Mouse (Mus musculus) midbrain, embryonic 14.5 days (tissue): ENCODE measurements around the gene Pbld2. TPM values are rescaled to one million over a fixed set of nuclear protein-coding genes. Genes with fewer than 3 reads are reported as not detected.

ENCODE experiments used
- ATAC-seq: fragments of 200-750 bp; cut with Nextera tagmentation; 2 replicates; pipeline ENCODE4 v1.8.0; 2017; ENCODE audit warnings: moderate number of reproducible peaks, moderate library complexity; ENCODE audit not compliant: low FRiP score, low TSS enrichment
- DNase-seq: peaks from one replicate; pipeline ENCODE4 v3.0.0-alpha.2; 2015
- H3K27ac ChIP-seq: fragments of 300-500 bp; sonication (generic); replicated peaks from 2 replicates; pipeline ENCODE4 v1.5.1; 2014; ENCODE audit warnings: mild to moderate bottlenecking, low read depth, low read length, moderate library complexity
- H3K27me3 ChIP-seq: fragments of 300-500 bp; sonication (generic); 2 replicates; pipeline ENCODE4 v1.6.1; 2014; ENCODE audit warnings: low read length, control low read depth, mixed read lengths; ENCODE audit not compliant: control insufficient read depth, insufficient read depth
- H3K36me3 ChIP-seq: fragments of 300-500 bp; sonication (generic); 2 replicates; pipeline ENCODE4 v1.6.1; 2014; ENCODE audit warnings: low read length, control low read depth; ENCODE audit not compliant: control insufficient read depth, insufficient read depth
- H3K4me1 ChIP-seq: fragments of 300-500 bp; sonication (generic); 2 replicates; pipeline ENCODE4 v1.6.1; 2014; ENCODE audit warnings: mild to moderate bottlenecking, antibody characterized with exemption, low read length, control low read depth; ENCODE audit not compliant: control insufficient read depth, insufficient read depth
- H3K4me2 ChIP-seq: fragments of 300-500 bp; sonication (generic); 2 replicates; pipeline ENCODE4 v1.6.1; 2014; ENCODE audit warnings: mild to moderate bottlenecking, low read length, moderate library complexity
- H3K4me3 ChIP-seq: fragments of 300-500 bp; sonication (generic); replicated peaks from 2 replicates; pipeline ENCODE4 v1.5.1; 2014; ENCODE audit warnings: low read depth, low read length
- H3K9ac ChIP-seq: fragments of 300-500 bp; sonication (generic); replicated peaks from 2 replicates; pipeline ENCODE4 v1.6.1; 2014; ENCODE audit warnings: mild to moderate bottlenecking, low read length, moderate library complexity
- H3K9me3 ChIP-seq: fragments of 300-500 bp; sonication (generic); 2 replicates; pipeline ENCODE4 v1.6.1; 2016; ENCODE audit warnings: low read length, control low read depth, mixed read lengths; ENCODE audit not compliant: control insufficient read depth
- WGBS: fragments of 180-500 bp; shearing (Covaris S2); extraction: QIAGEN DNeasy Blood & Tissue Kit; methylation state at CpG from one replicate; pipeline ENCODE4 v1.1.7; 2014; 5-methylcytosine and 5-hydroxymethylcytosine counted together
- polyA plus RNA-seq: library from polyadenylated mRNA; unstranded; fragments of >200 nt; fragmentation: Nextera tagmentation; extraction: Ambion mirVana; gene quantifications from 2 replicates; pipeline ENCODE4 v1.2.1, GENCODE M21; 2014

The Pbld2 gene
- polyA plus RNA-seq, 1 experiment from 2014 or later: 0.79 TPM

DNA sequence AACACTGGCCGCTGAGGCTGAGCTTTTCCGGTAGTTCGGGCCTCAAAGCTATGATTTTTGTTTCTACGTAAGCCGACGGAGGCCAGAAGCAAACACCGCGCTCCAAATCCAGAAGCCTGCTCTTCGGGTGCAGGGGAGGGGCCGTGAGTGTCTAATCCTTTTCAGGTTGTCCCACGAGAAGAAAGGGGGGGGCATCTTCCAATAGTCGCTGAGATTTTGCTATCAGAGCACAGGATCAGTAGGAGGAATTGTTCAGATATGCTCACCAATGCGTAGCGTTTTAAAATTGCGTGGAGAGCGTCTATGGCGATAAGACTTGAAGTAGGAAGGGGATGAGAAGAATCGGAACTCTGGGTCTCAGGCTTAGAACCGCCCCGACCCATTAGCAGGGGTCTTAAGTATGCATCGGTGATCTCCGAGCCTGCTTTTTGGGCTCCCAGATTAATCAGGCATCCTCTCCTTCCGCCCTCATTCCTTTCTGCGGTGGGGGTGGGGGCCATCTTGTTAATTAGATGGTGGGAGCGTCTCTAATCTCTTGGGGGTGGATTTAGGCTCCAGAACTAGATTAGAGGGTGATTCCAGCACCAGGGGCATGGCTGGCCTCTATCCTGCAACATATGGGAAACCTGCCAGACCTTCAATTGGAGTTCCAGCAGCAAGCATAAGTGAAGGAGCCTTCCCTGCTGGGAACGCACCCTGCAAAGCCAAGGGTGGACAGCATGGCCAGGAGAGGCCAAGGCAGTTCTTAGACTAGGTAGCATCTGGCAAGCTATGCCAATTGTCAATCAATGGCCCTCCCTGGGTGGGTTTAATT lies 65.8 kb downstream of the Pbld2 start:
- Histone ChIP-seq H3K9me3 (no peaks in the 10 kb centered on the region), H3K4me3 (peak overlapping the region; percentile 22), H3K27me3 (no peaks in the 10 kb centered on the region), H3K4me1 (peaks cover 17% of the 10 kb centered on the region; the same call in 1 of the 2 replicates), H3K4me2 (peak overlapping the region; percentile 58), H3K36me3 (no peaks in the 10 kb centered on the region), H3K9ac (peak overlapping the region; percentile 42; the same call in 1 of the 2 replicates), H3K27ac (0 out of 2 replicates have a peak overlapping the region, but pooled peaks have one; percentile 20)
- ATAC-seq: no peak
- DNase-seq: peak; percentile 44
- 3% methylated on average over 26 of the region's 26 CpGs for WGBS

DNA sequence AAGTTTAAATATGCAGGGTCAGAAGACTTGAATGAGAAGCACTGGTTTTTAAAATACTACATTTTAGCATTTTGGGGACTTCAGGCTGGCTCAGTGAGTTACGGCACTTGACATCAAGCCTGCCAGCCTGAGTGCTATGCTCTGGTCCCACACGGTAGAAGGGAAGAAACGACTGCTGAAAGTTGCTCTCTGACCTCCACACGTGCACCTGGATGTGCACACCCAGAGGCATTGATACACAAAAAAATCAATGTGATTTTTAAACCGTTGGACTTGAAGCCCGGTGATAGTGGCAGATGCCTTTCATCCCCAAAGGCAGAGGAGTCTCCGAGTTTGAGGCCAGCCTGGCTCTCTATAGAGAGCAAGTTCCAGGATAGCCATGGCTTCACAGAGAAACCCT lies 67.8 kb downstream of the Pbld2 start:
- Histone ChIP-seq H3K27ac (no peak overlapping the region), H3K9me3 (no peaks in the 10 kb centered on the region), H3K4me3 (no peak overlapping the region), H3K27me3 (no peaks in the 10 kb centered on the region), H3K4me1 (peaks cover 17% of the 10 kb centered on the region; the same call in 1 of the 2 replicates), H3K4me2 (no peak overlapping the region), H3K9ac (no peak overlapping the region), H3K36me3 (no peaks in the 10 kb centered on the region)
- ATAC-seq (no peak), DNase-seq (no peak)
- 73% methylated on average over 7 of the region's 7 CpGs for WGBS

DNA sequence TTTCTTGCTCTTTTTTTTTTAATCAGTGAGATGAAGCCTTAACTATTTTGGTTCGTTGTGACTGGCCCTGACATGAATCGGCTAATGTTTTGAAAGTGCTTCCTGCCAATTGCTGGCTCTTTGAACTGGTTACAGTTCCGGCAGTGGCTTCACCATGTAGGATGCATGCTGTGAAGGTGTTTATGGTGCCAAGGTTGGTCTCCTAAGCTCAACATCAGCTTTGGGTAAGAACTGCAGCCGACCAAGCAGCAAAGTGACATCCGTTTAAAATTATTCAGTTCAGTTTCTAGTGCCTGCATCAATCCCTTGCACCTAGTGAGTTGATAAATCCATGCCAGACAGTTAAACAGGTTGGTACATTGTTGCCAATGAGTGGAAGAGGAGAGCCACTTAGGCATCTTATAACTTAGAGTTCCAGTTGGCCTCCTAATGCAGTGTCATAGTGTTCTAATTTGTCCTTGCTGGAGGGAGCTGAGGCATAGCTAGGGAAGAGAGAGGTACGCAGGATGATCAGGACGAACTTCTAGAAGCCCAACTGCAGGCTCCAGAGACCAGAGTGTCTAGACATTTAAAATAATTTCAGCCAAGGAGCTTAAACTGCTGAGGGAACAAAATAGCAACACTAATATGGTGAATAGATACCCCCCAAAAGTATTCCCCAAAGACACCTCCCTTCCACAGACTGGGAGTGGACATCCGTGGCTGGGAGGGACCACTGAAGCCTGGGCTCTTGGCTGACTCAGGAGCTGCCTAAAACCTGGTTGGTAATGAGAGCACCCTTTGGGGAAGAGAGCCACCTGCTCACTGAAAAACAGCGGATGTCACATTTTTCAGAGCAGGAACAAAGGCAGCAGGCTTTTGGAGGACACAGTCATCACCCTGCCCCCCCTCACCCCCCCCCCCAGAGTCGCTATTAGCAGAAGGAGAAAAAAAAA lies 68.8 kb downstream of the Pbld2 start:
- no peaks in the 10 kb centered on the region for H3K36me3 ChIP-seq
- no peaks in the 10 kb centered on the region for H3K9me3 ChIP-seq
- ATAC-seq: no peak
- peaks cover 17% of the 10 kb centered on the region; the same call in 1 of the 2 replicates for H3K4me1 ChIP-seq
- no peak overlapping the region for H3K4me3 ChIP-seq
- no peak overlapping the region for H3K4me2 ChIP-seq
- no peak for DNase-seq
- no peaks in the 10 kb centered on the region for H3K27me3 ChIP-seq
- no peak overlapping the region for H3K9ac ChIP-seq
- 72% methylated on average over 10 of the region's 10 CpGs for WGBS
- H3K27ac ChIP-seq: no peak overlapping the region

DNA sequence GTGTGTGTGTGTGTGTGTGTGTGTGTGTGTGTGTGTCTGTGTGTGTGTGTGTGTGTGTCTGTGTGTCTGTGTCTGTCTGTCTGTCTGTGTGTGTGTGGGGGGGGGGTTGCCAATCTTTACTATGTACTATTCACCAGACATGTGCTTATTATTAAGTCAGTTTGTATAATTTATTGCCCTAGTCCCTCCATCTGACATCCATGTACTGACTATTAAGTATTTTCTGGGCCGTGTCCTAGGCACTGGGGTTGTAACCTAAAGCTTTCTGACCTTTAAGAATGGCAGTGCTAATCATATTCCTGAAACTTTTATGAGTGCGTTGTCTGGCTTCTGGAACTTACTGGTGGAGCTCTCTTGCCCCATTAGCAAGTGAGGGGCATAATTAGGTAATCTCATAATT lies 72.6 kb downstream of the Pbld2 start:
- DNase-seq (no peak), ATAC-seq (no peak)
- Histone ChIP-seq H3K9ac (no peak overlapping the region), H3K36me3 (no peaks in the 10 kb centered on the region), H3K4me2 (no peak overlapping the region), H3K4me3 (no peak overlapping the region), H3K27ac (no peak overlapping the region), H3K27me3 (no peaks in the 10 kb centered on the region), H3K4me1 (peaks cover 6% of the 10 kb centered on the region), H3K9me3 (no peaks in the 10 kb centered on the region)
- WGBS: 76% methylated on average over 2 of the region's 2 CpGs

DNA sequence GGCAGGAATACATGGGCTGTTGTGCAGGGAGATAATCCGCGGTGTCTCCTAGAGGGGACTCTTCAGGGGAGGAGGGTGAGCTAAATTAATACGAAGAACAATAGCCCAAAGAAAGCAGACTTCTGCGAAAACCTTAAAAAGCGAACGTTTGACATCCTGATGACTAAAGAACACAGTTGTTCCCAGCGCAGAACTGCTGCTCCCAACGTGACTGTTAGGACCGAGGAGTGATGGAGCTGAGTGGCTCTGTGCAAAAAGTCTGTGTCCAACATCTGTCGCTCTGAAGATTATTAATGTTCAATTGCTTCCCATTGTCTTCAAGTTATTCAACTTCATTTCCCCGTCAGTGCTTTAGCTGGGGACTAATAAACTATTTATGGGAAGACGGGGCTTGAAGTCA lies 74.1 kb downstream of the Pbld2 start:
- ATAC-seq (no peak), DNase-seq (no peak)
- Histone ChIP-seq H3K4me1 (peaks cover 6% of the 10 kb centered on the region), H3K4me3 (no peak overlapping the region), H3K27me3 (no peaks in the 10 kb centered on the region), H3K9ac (no peak overlapping the region), H3K36me3 (no peaks in the 10 kb centered on the region), H3K27ac (no peak overlapping the region), H3K4me2 (no peak overlapping the region), H3K9me3 (no peaks in the 10 kb centered on the region)
- 55% methylated on average over 12 of the region's 12 CpGs for WGBS

DNA sequence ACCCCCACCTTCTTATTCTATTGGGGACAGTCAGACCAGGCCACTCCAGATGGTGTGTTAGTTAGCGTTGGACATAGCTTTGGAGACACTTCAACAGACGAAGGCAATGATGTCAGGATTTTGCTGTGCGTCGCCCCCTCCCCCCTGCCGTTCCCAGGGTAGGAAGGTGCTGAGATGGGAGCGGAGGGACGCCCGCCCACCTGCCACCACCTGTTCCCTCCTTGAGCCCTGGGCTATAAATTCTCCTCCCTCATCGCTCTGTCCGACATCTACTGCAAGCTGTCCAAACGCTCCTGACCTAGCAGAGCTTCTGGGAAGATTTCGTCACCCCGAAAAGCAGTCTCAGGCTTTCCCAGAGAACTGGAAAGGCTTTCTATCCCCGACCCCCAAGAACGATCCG lies 75.4 kb downstream of the Pbld2 start, which contains the start of gene Atoh7:
Gene Atoh7 (plus strand): TSS at position 131 of the 400 bp plus-strand sequence.
- peak within 1 kb of the TSS; percentile 93 for H3K4me2 ChIP-seq
- H3K4me3 ChIP-seq: peak within 1 kb of the TSS; percentile 62
- 4% methylated on average over 16 of the region's 16 CpGs for WGBS
- H3K36me3 ChIP-seq: no peaks in the 10 kb centered on the region
- H3K4me1 ChIP-seq: peaks cover 6% of the 10 kb centered on the region
- H3K9me3 ChIP-seq: no peaks in the 10 kb centered on the region
- no peaks in the 10 kb centered on the region for H3K27me3 ChIP-seq
- H3K27ac ChIP-seq: peak within 1 kb of the TSS; percentile 61
- DNase-seq: peak; percentile 23
- ATAC-seq: no peak
- peak within 1 kb of the TSS; percentile 66 for H3K9ac ChIP-seq

DNA sequence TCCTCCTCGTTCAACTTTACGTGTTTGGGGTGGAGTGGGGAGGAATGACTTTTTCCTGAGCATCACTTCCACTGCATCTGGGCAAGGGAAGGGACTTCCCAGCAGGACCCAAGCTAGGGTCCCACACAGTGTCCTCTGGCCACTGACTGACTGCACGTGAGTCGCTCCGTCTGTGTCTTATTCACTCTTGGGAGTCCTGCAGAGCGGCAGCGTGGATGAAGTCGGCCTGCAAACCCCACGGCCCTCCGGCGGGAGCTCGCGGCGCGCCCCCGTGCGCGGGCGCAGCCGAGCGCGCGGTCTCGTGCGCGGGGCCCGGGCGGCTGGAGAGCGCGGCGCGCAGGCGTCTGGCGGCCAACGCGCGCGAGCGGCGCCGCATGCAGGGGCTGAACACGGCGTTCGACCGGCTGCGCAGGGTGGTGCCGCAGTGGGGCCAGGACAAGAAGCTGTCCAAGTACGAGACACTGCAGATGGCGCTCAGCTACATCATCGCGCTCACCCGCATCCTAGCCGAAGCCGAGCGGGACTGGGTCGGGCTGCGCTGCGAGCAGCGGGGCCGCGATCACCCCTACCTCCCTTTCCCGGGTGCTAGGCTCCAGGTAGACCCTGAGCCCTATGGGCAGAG lies 75.9 kb downstream of the Pbld2 start:
- peak; percentile 90 for ATAC-seq
- Histone ChIP-seq H3K9me3 (no peaks in the 10 kb centered on the region), H3K9ac (peak overlapping the region; percentile 66), H3K27ac (peak overlapping the region; percentile 61), H3K4me2 (peak overlapping the region; percentile 93), H3K4me1 (peaks cover 6% of the 10 kb centered on the region), H3K27me3 (no peaks in the 10 kb centered on the region), H3K4me3 (peak overlapping the region; percentile 62), H3K36me3 (no peaks in the 10 kb centered on the region)
- under 1% methylated on average over 62 of the region's 62 CpGs for WGBS
- peak; percentile 88 for DNase-seq

DNA sequence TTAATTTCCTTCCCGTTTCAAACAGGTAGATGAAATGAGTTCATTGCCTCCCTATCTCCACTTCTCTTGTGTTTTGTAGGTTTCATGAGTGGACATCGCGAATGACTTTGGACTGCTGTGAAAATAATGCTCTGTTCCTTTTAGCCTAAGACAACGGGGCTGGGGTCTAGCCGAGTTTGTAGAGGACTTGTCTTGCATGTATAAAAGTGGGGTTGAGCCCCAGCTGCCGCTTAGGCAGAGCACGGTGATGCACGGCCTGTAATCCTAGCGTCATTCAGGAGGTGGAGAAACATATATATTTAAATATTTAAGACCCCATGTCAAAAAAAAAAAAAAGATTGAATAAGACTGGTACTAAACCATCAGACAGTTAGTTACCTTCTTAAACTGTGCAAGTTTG lies 76.5 kb downstream of the Pbld2 start:
- no peaks in the 10 kb centered on the region for H3K9me3 ChIP-seq
- WGBS: 4% methylated on average over 9 of the region's 9 CpGs
- DNase-seq (peak; percentile 55), ATAC-seq (no peak)
- no peak overlapping the region for H3K27ac ChIP-seq
- no peaks in the 10 kb centered on the region for H3K27me3 ChIP-seq
- H3K4me2 ChIP-seq: peak overlapping the region; percentile 93
- H3K4me3 ChIP-seq: peak overlapping the region; percentile 62
- H3K4me1 ChIP-seq: peaks cover 6% of the 10 kb centered on the region
- no peaks in the 10 kb centered on the region for H3K36me3 ChIP-seq
- peak overlapping the region; percentile 66 for H3K9ac ChIP-seq
